Mouse (Mus musculus) kidney, adult 11 months (tissue): ENCODE data around the gene Ccdc152.

Source experiments
- DNase-seq: peaks from one replicate; pipeline ENCODE4 v3.0.0; 2022

Gene Ccdc152

GRCm38 (mm10) chr15:3303426-3303825 is at the start of gene Ccdc152:
Ccdc152 (minus strand) TSS chr15:3303526.
- no peak for DNase-seq

GRCm38 (mm10) chr15:3349306-3350064 is 46.2 kb upstream of the Ccdc152 start:
- DNase-seq: no peak

- DNase-seq: no peak
Measured at GRCm38 (mm10) chr15:3346682-3347081, 43.4 kb upstream of the Ccdc152 start.

- no peak for DNase-seq
Measured at GRCm38 (mm10) chr15:3344555-3344954, 41.2 kb upstream of the Ccdc152 start.

- no peak for DNase-seq
Measured at GRCm38 (mm10) chr15:3341806-3342582, 38.7 kb upstream of the Ccdc152 start.

GRCm38 (mm10) chr15:3339847-3340246 is 36.5 kb upstream of the Ccdc152 start:
- DNase-seq: no peak

- no peak for DNase-seq
Measured at GRCm38 (mm10) chr15:3332517-3332916, 29.2 kb upstream of the Ccdc152 start.

GRCm38 (mm10) chr15:3331813-3332212 is 28.5 kb upstream of the Ccdc152 start:
- DNase-seq: no peak

- DNase-seq: no peak
Measured at GRCm38 (mm10) chr15:3330291-3330690, 27.0 kb upstream of the Ccdc152 start.

- DNase-seq: no peak
Measured at GRCm38 (mm10) chr15:3323041-3323440, 19.7 kb upstream of the Ccdc152 start.

GRCm38 (mm10) chr15:3319929-3320328 is 16.6 kb upstream of the Ccdc152 start:
- no peak for DNase-seq

GRCm38 (mm10) chr15:3316617-3317016 is 13.3 kb upstream of the Ccdc152 start:
- DNase-seq: no peak

GRCm38 (mm10) chr15:3312937-3313336 is 9.6 kb upstream of the Ccdc152 start:
- no peak for DNase-seq

GRCm38 (mm10) chr15:3309856-3310255 is 6.5 kb upstream of the Ccdc152 start:
- DNase-seq: no peak

- no peak for DNase-seq
Measured at GRCm38 (mm10) chr15:3300361-3301100, 2.8 kb downstream of the Ccdc152 start.

- DNase-seq: no peak
Measured at GRCm38 (mm10) chr15:3297615-3298014, 5.7 kb downstream of the Ccdc152 start.

GRCm38 (mm10) chr15:3295986-3296385 is 7.3 kb downstream of the Ccdc152 start:
- no peak for DNase-seq

- no peak for DNase-seq
Measured at GRCm38 (mm10) chr15:3293477-3293876, 9.8 kb downstream of the Ccdc152 start.

GRCm38 (mm10) chr15:3290435-3290834 is 12.9 kb downstream of the Ccdc152 start:
- no peak for DNase-seq

- DNase-seq: no peak
Measured at GRCm38 (mm10) chr15:3286032-3286431, 17.3 kb downstream of the Ccdc152 start.

- no peak for DNase-seq
Measured at GRCm38 (mm10) chr15:3281737-3282136, 21.6 kb downstream of the Ccdc152 start.

- no peak for DNase-seq
Measured at GRCm38 (mm10) chr15:3281216-3281615, 22.1 kb downstream of the Ccdc152 start.

GRCm38 (mm10) chr15:3279242-3279641 is 24.1 kb downstream of the Ccdc152 start:
- no peak for DNase-seq

- DNase-seq: no peak
Measured at GRCm38 (mm10) chr15:3277391-3277790, 25.9 kb downstream of the Ccdc152 start.
